In the genomic region with DNA sequence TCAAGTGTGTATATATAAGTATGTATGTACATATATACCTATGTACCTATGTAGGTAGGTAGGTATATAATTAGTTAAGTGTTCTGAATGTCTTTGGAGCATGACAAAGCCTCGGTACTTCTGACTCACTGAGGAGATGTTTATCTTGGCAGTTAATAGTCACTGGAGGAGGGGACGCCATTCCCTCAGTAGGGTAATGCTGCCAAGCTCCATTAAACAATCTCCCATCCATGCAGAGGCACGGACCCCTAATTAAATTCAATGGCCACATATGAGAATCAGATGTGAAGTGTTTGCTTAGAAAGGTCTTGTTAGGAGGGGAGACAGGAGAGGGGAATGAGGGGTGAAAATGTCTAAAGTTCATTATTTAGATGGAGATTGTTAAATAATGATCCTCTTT, we compare ENCODE assay signal across 16 mouse cellular contexts.
A peak's percentile ranks its signal among the peaks of the same experiment; 100 is the strongest.
DNase-seq lines count a peak whose midpoint lies in the region; ATAC-seq and TF ChIP-seq lines count a peak whose summit lies in the region.
"Had no signal": no experiment of that assay in that cellular context is flagged by ENCODE, and none has a peak within 500 bp of the region (broad histone marks: within the 10 kb centered on the region; RNA-seq: fewer than 3 reads in every experiment).

No protein-coding gene starts in this region.

- WGBS in kidney, adult 2 months: 6% methylated on average over 3 of the region's 3 CpGs
- WGBS in neural tube, embryonic 11.5 days: 27% methylated on average over 3 of the region's 3 CpGs

- no peaks in the 10 kb centered on the region for H3K4me1 ChIP-seq in kidney, adult 2 months (ENCODE audit: control insufficient read depth, insufficient read depth, low read length)
- no peaks in the 10 kb centered on the region for H3K4me1 ChIP-seq in neural tube, embryonic 11.5 days (ENCODE audit: control insufficient read depth, insufficient read depth, low read length)
- H3K4me1 ChIP-seq: midbrain, embryonic 10.5 days had no signal

- H3K4me3 ChIP-seq in kidney, adult 2 months (ENCODE audit: insufficient read depth, low read depth, low read length): no peak overlapping the region
- H3K4me3 ChIP-seq in neural tube, embryonic 11.5 days (ENCODE audit: low read depth, low read length): no peak overlapping the region
- H3K4me3 ChIP-seq: heart, adult 2 months; midbrain, embryonic 10.5 days; stomach, embryonic 15.5 days had no signal

- DNase-seq in kidney, adult 2 months: peak; percentile 12
- DNase-seq in kidney, adult 11 months: no peak
- no peak for DNase-seq in neural tube, embryonic 11.5 days (ENCODE audit: low spot score)
- DNase-seq in neural tube, embryonic 10.5 days (ENCODE audit: extremely low spot score, low spot score): no peak
- peak; percentile 9 for DNase-seq in kidney, postnatal 10 days
- DNase-seq in adrenal gland, adult 8-10 months: no peak
- DNase-seq: adrenal gland, postnatal 14 days; cerebellum, postnatal 36 days; heart, adult 2 months; heart, postnatal 14 days; lung, adult 18-20 months; thymus, postnatal 14 days had no signal

- H3K9me3 ChIP-seq in neural tube, embryonic 11.5 days (ENCODE audit: control insufficient read depth, low read length): no peaks in the 10 kb centered on the region
- H3K9me3 ChIP-seq: midbrain, embryonic 10.5 days; stomach, embryonic 15.5 days had no signal

- peak; percentile 46 for ATAC-seq in neural tube, embryonic 11.5 days (ENCODE audit: insufficient read depth, low FRiP score, low TSS enrichment)
- no peak for ATAC-seq in frontal cortex, adult (ENCODE audit: low TSS enrichment)
- ATAC-seq: intestine, postnatal 0 days had no signal

- no peak for TF ChIP-seq CTCF in kidney, adult 2 months (conservative IDR thresholded peaks at IDR 0.05; ENCODE audit: insufficient read depth, insufficient read length, low read depth, low read length)

- no peak for TF ChIP-seq POLR2A in kidney, adult 2 months (IDR thresholded peaks at IDR 0.05; ENCODE audit: low read depth, low read length)

- H3K27me3 ChIP-seq in kidney, adult 2 months (replicated peaks; ENCODE audit: control insufficient read depth, insufficient read depth, low read length): no peaks in the 10 kb centered on the region
- H3K27me3 ChIP-seq in neural tube, embryonic 11.5 days (ENCODE audit: control insufficient read depth, insufficient read depth, low read length): no peaks in the 10 kb centered on the region
- H3K27me3 ChIP-seq: stomach, embryonic 15.5 days had no signal

- no peak overlapping the region for H3K9ac ChIP-seq in neural tube, embryonic 11.5 days (ENCODE audit: low read length)
- H3K9ac ChIP-seq: stomach, embryonic 15.5 days had no signal

- no peaks in the 10 kb centered on the region for H3K36me3 ChIP-seq in kidney, adult 2 months (ENCODE audit: control insufficient read depth, insufficient read depth, low read length)
- H3K36me3 ChIP-seq in neural tube, embryonic 11.5 days (ENCODE audit: control insufficient read depth, insufficient read depth, low read length): no peaks in the 10 kb centered on the region
- H3K36me3 ChIP-seq: midbrain, embryonic 10.5 days; stomach, embryonic 15.5 days had no signal

- H3K27ac ChIP-seq in kidney, adult 2 months (ENCODE audit: insufficient read depth, low read depth, low read length): no peak overlapping the region
- no peak overlapping the region for H3K27ac ChIP-seq in neural tube, embryonic 11.5 days (ENCODE audit: low read depth, low read length)
- H3K27ac ChIP-seq: heart, adult 2 months; midbrain, embryonic 10.5 days; stomach, embryonic 15.5 days had no signal

- H3K4me2 ChIP-seq in neural tube, embryonic 11.5 days (ENCODE audit: low read depth): no peak overlapping the region
- H3K4me2 ChIP-seq: stomach, embryonic 15.5 days had no signal

Comparison
In these comparisons a context has a peak if more than half of its experiments do, and no peak if none do; other contexts are left out.
1. DNase-seq: peak in kidney, adult 2 months (single experiment) and kidney, postnatal 10 days (single experiment); none in kidney, adult 11 months (single experiment), neural tube, embryonic 11.5 days (single experiment), neural tube, embryonic 10.5 days (single experiment) and adrenal gland, adult 8-10 months (single experiment).